Mouse (Mus musculus) heart, embryonic 12.5 days (tissue): ENCODE results near the gene Pced1b. TPM values are rescaled to one million over a fixed set of nuclear protein-coding genes. Genes with fewer than 3 reads are reported as not detected.

Experiments
- ATAC-seq: fragments of 200-750 bp; cut with Nextera tagmentation; 2 replicates; pipeline ENCODE4 v1.8.0; 2017; ENCODE audit warnings: moderate TSS enrichment, moderate library complexity; ENCODE audit not compliant: insufficient number of reproducible peaks, low FRiP score
- H3K27ac ChIP-seq: fragments of 300-500 bp; sonication (generic); 2 replicates; pipeline ENCODE4 v1.5.1; 2016; ENCODE audit warnings: mild to moderate bottlenecking, moderate library complexity; ENCODE audit not compliant: poor library complexity, severe bottlenecking
- H3K27me3 ChIP-seq: fragments of 300-500 bp; sonication (generic); replicated peaks from 2 replicates; pipeline ENCODE4 v1.6.1; 2016; ENCODE audit warnings: mild to moderate bottlenecking, moderate library complexity
- H3K36me3 ChIP-seq: fragments of 300-500 bp; sonication (generic); 2 replicates; pipeline ENCODE4 v1.6.1; 2016; ENCODE audit warnings: mild to moderate bottlenecking, moderate library complexity
- H3K4me1 ChIP-seq: fragments of 300-500 bp; sonication (generic); replicated peaks from 2 replicates; pipeline ENCODE4 v1.6.1; 2016; ENCODE audit warnings: mild to moderate bottlenecking
- H3K4me2 ChIP-seq: fragments of 300-500 bp; sonication (generic); 2 replicates; pipeline ENCODE4 v1.6.1; 2016; ENCODE audit warnings: mild to moderate bottlenecking, moderate library complexity
- H3K4me3 ChIP-seq: fragments of 300-500 bp; sonication (generic); 2 replicates; pipeline ENCODE4 v1.5.1; 2016; ENCODE audit warnings: mild to moderate bottlenecking
- H3K9ac ChIP-seq: fragments of 300-500 bp; sonication (generic); 2 replicates; pipeline ENCODE4 v1.6.1; 2016; ENCODE audit warnings: mild to moderate bottlenecking, moderate library complexity
- H3K9me3 ChIP-seq: fragments of 300-500 bp; sonication (generic); replicated peaks from 2 replicates; pipeline ENCODE4 v1.6.1; 2016; ENCODE audit warnings: mild to moderate bottlenecking, moderate library complexity
- WGBS: fragments of 180-500 bp; shearing (Covaris S2); methylation state at CpG from one replicate; pipeline ENCODE4 v1.1.7; 2016; 5-methylcytosine and 5-hydroxymethylcytosine counted together
- polyA plus RNA-seq: library from polyadenylated mRNA; unstranded; fragments of >200 nt; fragmentation: Nextera tagmentation; extraction: Ambion mirVana; gene quantifications from 2 replicates; pipeline ENCODE4 v1.2.1, GENCODE M21; 2016

Gene Pced1b
- polyA plus RNA-seq, 1 experiment from 2014 or later: 2.4 TPM

GRCm38 (mm10) chr15:97404998-97405397 is 158.1 kb downstream of the Pced1b start:
- Histone ChIP-seq H3K4me1 (no peaks in the 10 kb centered on the region), H3K27ac (no peak overlapping the region), H3K4me3 (no peak overlapping the region), H3K27me3 (no peaks in the 10 kb centered on the region; the same call in 1 of the 2 replicates), H3K36me3 (no peaks in the 10 kb centered on the region), H3K9me3 (no peaks in the 10 kb centered on the region), H3K9ac (no peak overlapping the region), H3K4me2 (no peak overlapping the region)
- 61% methylated on average over 7 of the region's 7 CpGs for WGBS
- no peak for ATAC-seq

DNA sequence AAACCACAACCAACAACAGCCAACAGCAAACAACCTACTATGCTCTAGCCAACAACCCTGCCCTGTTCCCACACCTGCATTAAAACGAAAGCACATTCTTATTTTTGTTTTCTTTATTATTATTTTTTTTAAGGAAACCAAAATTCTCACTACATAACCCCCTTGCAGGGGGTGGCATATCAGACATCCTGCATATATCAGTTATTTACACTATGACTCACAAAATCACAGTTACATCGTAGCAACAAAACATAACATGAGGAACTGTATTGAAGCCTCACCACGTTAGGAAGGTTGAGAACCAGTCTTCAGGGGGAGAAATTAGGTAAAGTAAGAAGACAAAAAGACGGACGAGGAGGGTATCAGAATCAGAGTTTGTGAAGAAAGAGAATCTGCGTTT is 159.2 kb downstream of the Pced1b start:
- Histone ChIP-seq H3K9ac (no peak overlapping the region), H3K4me2 (no peak overlapping the region), H3K4me1 (no peaks in the 10 kb centered on the region), H3K36me3 (no peaks in the 10 kb centered on the region), H3K27ac (no peak overlapping the region), H3K4me3 (no peak overlapping the region), H3K27me3 (no peaks in the 10 kb centered on the region; the same call in 1 of the 2 replicates), H3K9me3 (no peaks in the 10 kb centered on the region)
- 81% methylated on average over 6 of the region's 6 CpGs for WGBS
- ATAC-seq: no peak

GRCm38 (mm10) chr15:97407496-97408454 is 160.9 kb downstream of the Pced1b start:
- no peaks in the 10 kb centered on the region; the same call in 1 of the 2 replicates for H3K27me3 ChIP-seq
- no peak overlapping the region for H3K4me2 ChIP-seq
- no peaks in the 10 kb centered on the region for H3K4me1 ChIP-seq
- no peak overlapping the region for H3K4me3 ChIP-seq
- ATAC-seq: no peak
- H3K9ac ChIP-seq: no peak overlapping the region
- no peak overlapping the region for H3K27ac ChIP-seq
- H3K9me3 ChIP-seq: peaks cover 1% of the 10 kb centered on the region; the same call in 1 of the 2 replicates
- 54% methylated on average over 17 of the region's 17 CpGs for WGBS
- H3K36me3 ChIP-seq: no peaks in the 10 kb centered on the region

- Histone ChIP-seq H3K9me3 (peaks cover 4% of the 10 kb centered on the region; the same call in 1 of the 2 replicates), H3K4me3 (no peak overlapping the region), H3K4me2 (no peak overlapping the region), H3K4me1 (no peaks in the 10 kb centered on the region), H3K27me3 (no peaks in the 10 kb centered on the region; the same call in 1 of the 2 replicates), H3K36me3 (no peaks in the 10 kb centered on the region), H3K27ac (no peak overlapping the region), H3K9ac (no peak overlapping the region)
- 86% methylated on average over 2 of the region's 2 CpGs for WGBS
- no peak for ATAC-seq
Measured at GRCm38 (mm10) chr15:97411136-97411535, 164.2 kb downstream of the Pced1b start.

- Histone ChIP-seq H3K4me2 (no peak overlapping the region), H3K27ac (no peak overlapping the region), H3K9me3 (peaks cover 4% of the 10 kb centered on the region; the same call in 1 of the 2 replicates), H3K4me3 (no peak overlapping the region), H3K36me3 (no peaks in the 10 kb centered on the region), H3K4me1 (no peaks in the 10 kb centered on the region), H3K27me3 (no peaks in the 10 kb centered on the region; the same call in 1 of the 2 replicates), H3K9ac (no peak overlapping the region)
- WGBS: 87% methylated on average over 6 of the region's 6 CpGs
- ATAC-seq: no peak
Measured at GRCm38 (mm10) chr15:97411671-97412070, 164.8 kb downstream of the Pced1b start.

DNA sequence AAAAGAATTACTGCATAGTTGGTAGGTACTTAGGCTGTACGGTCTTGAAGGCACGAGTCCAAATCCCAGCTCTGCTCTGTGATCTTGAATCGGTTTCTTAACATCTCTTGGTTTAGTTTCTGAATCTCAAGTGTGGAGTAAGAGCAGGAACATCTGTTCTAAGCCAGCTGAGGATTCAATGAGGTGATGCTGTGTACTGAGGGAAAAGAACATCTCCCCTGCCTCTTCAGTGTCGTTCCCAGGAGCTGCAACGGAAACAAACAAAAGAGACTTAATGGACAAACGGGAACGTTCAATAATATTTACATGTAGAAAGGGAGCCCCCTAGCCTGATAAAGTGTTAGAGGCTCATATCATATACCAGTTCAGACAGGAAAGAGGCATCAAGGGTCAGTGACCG is 165.4 kb downstream of the Pced1b start:
- Histone ChIP-seq H3K4me2 (no peak overlapping the region), H3K27ac (no peak overlapping the region), H3K4me3 (no peak overlapping the region), H3K4me1 (no peaks in the 10 kb centered on the region), H3K36me3 (no peaks in the 10 kb centered on the region), H3K27me3 (no peaks in the 10 kb centered on the region; the same call in 1 of the 2 replicates), H3K9ac (no peak overlapping the region), H3K9me3 (peaks cover 4% of the 10 kb centered on the region; the same call in 1 of the 2 replicates)
- WGBS: 82% methylated on average over 8 of the region's 8 CpGs
- no peak for ATAC-seq

- H3K9me3 ChIP-seq: peaks cover 4% of the 10 kb centered on the region; the same call in 1 of the 2 replicates
- no peak for ATAC-seq
- no peak overlapping the region for H3K4me2 ChIP-seq
- H3K4me3 ChIP-seq: no peak overlapping the region
- H3K36me3 ChIP-seq: no peaks in the 10 kb centered on the region
- no peaks in the 10 kb centered on the region for H3K4me1 ChIP-seq
- H3K27me3 ChIP-seq: no peaks in the 10 kb centered on the region; the same call in 1 of the 2 replicates
- H3K9ac ChIP-seq: no peak overlapping the region
- 83% methylated on average over 7 of the region's 7 CpGs for WGBS
- H3K27ac ChIP-seq: no peak overlapping the region
Measured at GRCm38 (mm10) chr15:97412861-97413260, 166.0 kb downstream of the Pced1b start.

DNA sequence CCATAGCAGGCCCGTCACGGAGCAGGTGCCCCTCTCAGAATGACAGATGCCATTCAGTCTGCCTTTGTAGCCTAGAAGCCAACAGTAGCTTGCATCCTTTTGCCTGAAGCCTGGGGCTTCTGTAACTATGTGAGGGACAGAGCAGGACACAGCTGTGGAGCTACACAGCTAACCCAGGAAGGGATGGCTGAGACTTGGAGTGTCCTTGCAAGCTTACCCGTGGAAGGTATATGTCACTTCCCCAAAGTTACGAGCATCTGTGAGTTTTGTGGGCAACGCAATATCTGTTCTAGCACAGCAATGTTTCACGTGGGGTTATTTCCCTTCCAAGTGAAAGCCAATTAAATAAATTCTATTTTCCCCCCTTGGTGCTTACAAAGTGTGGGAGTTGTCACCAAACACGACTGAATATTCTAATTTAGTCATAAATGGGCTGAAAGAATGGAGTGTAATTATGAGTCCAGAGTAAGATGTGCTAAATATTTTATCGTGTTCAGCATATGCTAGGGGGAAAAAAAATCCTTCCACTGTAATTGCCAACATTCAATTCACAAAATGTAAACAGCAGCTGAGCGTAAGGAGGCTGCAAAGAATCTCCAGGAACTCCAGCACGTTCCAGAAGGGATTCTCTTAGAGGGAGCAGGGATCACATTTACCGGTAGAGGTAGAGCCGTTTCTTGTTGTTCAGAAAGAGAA is 168.0 kb downstream of the Pced1b start:
- WGBS: 82% methylated on average over 12 of the region's 12 CpGs

DNA sequence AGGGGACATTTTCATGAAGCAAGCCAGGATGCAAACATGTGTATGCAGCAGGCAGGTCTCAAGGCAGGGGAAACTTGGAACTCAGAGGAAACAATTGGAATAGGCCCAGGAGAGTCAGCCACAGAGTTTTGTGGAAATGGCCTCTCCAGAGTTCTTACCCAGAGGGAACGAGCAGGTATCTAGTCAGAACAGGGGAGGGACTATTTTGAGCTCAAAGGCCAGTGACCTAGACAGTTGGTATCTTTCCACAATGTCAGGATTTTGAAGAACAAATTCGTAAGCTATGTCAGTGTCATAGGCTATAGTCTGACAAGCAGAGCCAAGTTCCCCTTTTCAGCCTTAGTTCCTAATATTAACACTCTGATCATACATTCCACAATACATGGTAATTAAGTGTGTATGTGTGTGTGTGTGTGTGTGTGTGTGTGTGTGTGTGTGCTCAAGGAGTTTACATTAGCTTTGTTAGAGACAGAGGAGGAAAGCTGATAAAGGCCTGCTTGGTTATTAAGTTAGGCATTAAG is 168.6 kb downstream of the Pced1b start:
- peaks cover 4% of the 10 kb centered on the region; the same call in 1 of the 2 replicates for H3K9me3 ChIP-seq
- H3K36me3 ChIP-seq: no peaks in the 10 kb centered on the region
- H3K4me2 ChIP-seq: no peak overlapping the region
- 60% methylated on average over 2 of the region's 2 CpGs for WGBS
- H3K4me3 ChIP-seq: no peak overlapping the region
- H3K4me1 ChIP-seq: no peaks in the 10 kb centered on the region
- ATAC-seq: no peak
- no peak overlapping the region for H3K27ac ChIP-seq
- H3K27me3 ChIP-seq: no peaks in the 10 kb centered on the region
- H3K9ac ChIP-seq: no peak overlapping the region

More for the DNA sequence above, 168.0 kb downstream of the Pced1b start:
- Histone ChIP-seq H3K4me1 (no peaks in the 10 kb centered on the region), H3K4me3 (no peak overlapping the region), H3K36me3 (no peaks in the 10 kb centered on the region), H3K9ac (no peak overlapping the region), H3K27ac (no peak overlapping the region), H3K9me3 (peaks cover 4% of the 10 kb centered on the region; the same call in 1 of the 2 replicates), H3K27me3 (no peaks in the 10 kb centered on the region), H3K4me2 (no peak overlapping the region)
- no peak for ATAC-seq

DNA sequence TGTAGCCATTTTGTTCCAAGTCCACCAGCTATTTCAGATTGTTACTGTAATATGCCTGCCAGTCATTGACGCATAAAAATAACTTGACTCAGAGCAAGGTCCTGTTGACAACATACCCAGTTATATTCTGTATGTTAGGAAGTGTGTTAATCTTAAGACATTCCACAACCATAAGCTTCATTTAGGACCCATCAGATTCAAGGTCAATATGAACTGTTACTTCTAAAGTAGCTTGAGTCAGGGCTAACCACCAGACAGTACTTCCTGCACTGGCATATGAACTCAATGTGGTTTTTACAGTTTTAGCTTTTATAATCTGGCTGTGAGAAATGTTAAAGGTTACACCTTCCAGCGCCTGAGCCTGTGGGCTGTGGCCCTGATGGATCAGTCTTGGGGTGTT is 173.4 kb downstream of the Pced1b start:
- Histone ChIP-seq H3K27me3 (no peaks in the 10 kb centered on the region), H3K4me2 (no peak overlapping the region), H3K36me3 (no peaks in the 10 kb centered on the region), H3K27ac (no peak overlapping the region), H3K4me1 (no peaks in the 10 kb centered on the region), H3K9ac (no peak overlapping the region), H3K9me3 (no peaks in the 10 kb centered on the region), H3K4me3 (no peak overlapping the region)
- no peak for ATAC-seq
- 89% methylated on average over 2 of the region's 2 CpGs for WGBS

DNA sequence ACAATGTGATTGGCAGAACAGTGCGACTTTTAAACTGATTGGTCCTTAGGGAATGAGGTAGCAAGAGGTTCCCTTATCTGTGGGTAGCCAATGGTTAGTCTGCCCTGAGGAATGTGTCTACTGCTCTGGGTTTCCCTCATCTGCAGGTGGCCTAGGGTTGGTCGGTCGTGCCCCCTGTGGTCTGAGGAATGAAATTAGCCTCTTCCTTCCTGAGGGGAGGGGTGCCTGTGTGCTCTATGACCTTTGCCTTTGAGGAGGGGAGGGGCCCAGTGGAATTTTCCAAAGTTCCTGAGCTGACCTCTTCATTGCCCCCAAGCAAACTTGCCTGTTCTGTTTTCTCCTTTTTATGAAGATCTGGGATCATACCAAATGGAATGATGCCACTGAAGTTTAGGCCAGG is 174.6 kb downstream of the Pced1b start:
- Histone ChIP-seq H3K4me3 (no peak overlapping the region), H3K36me3 (no peaks in the 10 kb centered on the region), H3K27ac (no peak overlapping the region), H3K9ac (no peak overlapping the region), H3K9me3 (no peaks in the 10 kb centered on the region), H3K4me2 (no peak overlapping the region), H3K27me3 (no peaks in the 10 kb centered on the region), H3K4me1 (no peaks in the 10 kb centered on the region)
- 61% methylated on average over 3 of the region's 3 CpGs for WGBS
- ATAC-seq: no peak
